Mouse (Mus musculus): ENCODE measurements around the gene Itpkc. TPM values are rescaled to one million over a fixed set of nuclear protein-coding genes. Genes with fewer than 3 reads are reported as not detected.

The Itpkc gene
- total and polyA plus RNA-seq, 3 experiments = 4.0 to 8.1 (median 4.0) TPM

DNA sequence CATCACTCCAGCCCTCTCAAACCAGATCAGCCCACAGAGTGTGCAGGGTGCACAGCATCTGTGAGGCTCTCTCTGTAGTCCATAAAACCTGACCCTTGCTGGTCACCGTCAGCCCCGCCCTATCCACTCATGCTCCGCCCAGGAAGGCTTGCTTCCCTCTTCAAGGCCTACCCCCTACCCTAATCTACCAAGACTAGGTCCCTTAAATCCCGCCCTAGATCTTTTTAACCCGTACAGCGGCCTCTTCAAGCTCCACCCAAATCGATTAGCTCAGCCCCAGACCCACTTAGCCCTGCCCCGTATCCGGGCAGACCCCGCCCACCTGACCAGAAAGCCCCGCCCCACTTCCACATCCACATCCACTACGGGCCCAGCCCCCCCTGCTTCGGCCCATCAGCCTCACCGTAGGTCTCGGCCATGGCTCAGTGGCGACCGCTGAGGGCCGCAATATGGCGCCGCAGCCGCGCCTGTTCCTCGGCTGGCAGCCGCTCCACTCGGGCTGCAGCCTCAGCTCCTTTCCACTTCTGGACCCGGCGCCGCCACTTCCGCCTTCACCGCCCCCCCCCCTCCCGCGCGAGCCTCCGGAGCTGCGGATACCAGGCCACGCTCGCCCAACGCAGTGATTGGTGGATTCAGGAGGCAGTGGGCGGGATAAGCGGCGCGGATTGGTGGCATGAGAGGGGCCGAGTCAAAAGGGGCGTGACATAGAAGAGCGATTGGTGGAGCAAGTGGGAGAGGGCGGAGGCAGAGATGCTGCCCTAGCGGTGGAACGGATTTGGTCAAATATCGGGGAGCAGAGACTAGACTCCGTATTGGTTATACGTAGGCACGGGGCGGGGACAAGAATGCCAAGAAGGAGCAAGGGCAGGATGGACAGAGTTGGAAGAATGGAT lies 49.9 kb downstream of the Itpkc start, which contains the start of gene Rab4b:
TSS of gene Rab4b (minus strand) at position 573 of the 893 bp plus-strand sequence.
- dilution Hi-C loops (cut with MboI; ENCODE audit: extremely low pct_ligation_motif_present, extremely low pct_unique_long_range_greater_than_20kb, low sequenced_read_pairs) = no loop called here
- Histone ChIP-seq H3K4me3 (replicated peaks in 1 of 3; ENCODE audit: low read depth in 2 of 3, low read length in 2 of 3, poor library complexity in 1 of 3) (peak within 1 kb of the TSS; percentile 67 to 71 (median 68)), H3K79me2 (replicated peaks; ENCODE audit: control insufficient read depth, extremely low read depth, insufficient read depth, poor library complexity, severe bottlenecking) (peaks cover 7% of the 10 kb centered on the region), H3K27me3 (replicated peaks) (no peaks in the 10 kb centered on the region), H3K4me1 (ENCODE audit: control insufficient read depth in 1 of 2, insufficient read depth in 2 of 2) (peaks cover 3 to 51% of the 10 kb centered on the region in 2 experiments; a peak in 3 of 4 replicates), H3K36me3 (replicated peaks in 1 of 2; ENCODE audit: control insufficient read depth in 1 of 2, insufficient read depth in 1 of 2, low read length in 1 of 2) (peaks cover 23 to 47% of the 10 kb centered on the region in 2 experiments), H3K27ac (ENCODE audit: insufficient read depth, low read depth) (peak within 1 kb of the TSS; percentile 90), H3K9me3 (replicated peaks; ENCODE audit: low read length) (no peaks in the 10 kb centered on the region), H3K4me2 (ENCODE audit: insufficient read depth, low read depth, poor library complexity, severe bottlenecking) (peak within 1 kb of the TSS; percentile 97), H3K9ac (ENCODE audit: insufficient read depth, low read depth) (peak within 1 kb of the TSS; percentile 94)
- in situ Hi-C loops (cut with MboI; ENCODE audit: low pct_ligation_motif_present, low pct_unique_long_range_greater_than_20kb, low sequenced_read_pairs) = no loop called here
- DNase-seq (ENCODE audit: extremely low read depth) = peak; percentile 99
- no peak for TF ChIP-seq GABPA (IDR thresholded peaks at IDR 0.05; ENCODE audit: insufficient replicate concordance, low read depth, low read length)
- no peak; the same call in 1 of the 2 replicates for TF ChIP-seq NELFE (IDR thresholded peaks at IDR 0.05; ENCODE audit: low read depth, low read length)
- peak; percentile 60; the same call in 1 of the 2 replicates for TF ChIP-seq TBP (conservative IDR thresholded peaks at IDR 0.05; ENCODE audit: low read depth, low read length)
- peak; percentile 12; the same call in 1 of the 2 replicates for TF ChIP-seq BHLHE40 (IDR thresholded peaks at IDR 0.05; ENCODE audit: low read depth, low read length)
- peak; percentile 28; the same call in 1 of the 2 replicates for TF ChIP-seq IRF4 (IDR thresholded peaks at IDR 0.05; ENCODE audit: low read depth, low read length)
- TF ChIP-seq UBTF (IDR thresholded peaks at IDR 0.05; ENCODE audit: low read depth, low read length) = no peak
- TF ChIP-seq MEF2A (IDR thresholded peaks at IDR 0.05; ENCODE audit: borderline replicate concordance, low read depth, low read length) = no peak; the same call in 1 of the 2 replicates
- no peak for TF ChIP-seq CHD1 (IDR thresholded peaks at IDR 0.05; ENCODE audit: low read depth, low read length)
- no peak for TF ChIP-seq USF2 (conservative IDR thresholded peaks at IDR 0.05; ENCODE audit: low read depth, low read length)
- no peak for TF ChIP-seq USF1 (IDR thresholded peaks at IDR 0.05; ENCODE audit: low read depth, low read length)
- TF ChIP-seq MAZ (IDR thresholded peaks at IDR 0.05; ENCODE audit: low read depth, low read length) = peak; percentile 76
- TF ChIP-seq TCF12 (IDR thresholded peaks at IDR 0.05; ENCODE audit: low read depth, low read length) = peak; percentile 14; the same call in 1 of the 2 replicates
- no peak for TF ChIP-seq SMC3 (IDR thresholded peaks at IDR 0.05; ENCODE audit: low read depth, low read length)
- TF ChIP-seq POLR2A (IDR thresholded peaks at IDR 0.05; ENCODE audit: low read depth, low read length) = peak; percentile 58
- no peak; the same call in 1 of the 2 replicates for TF ChIP-seq NRF1 (IDR thresholded peaks at IDR 0.05; ENCODE audit: low read depth, low read length)
- no peak for TF ChIP-seq RAD21 (IDR thresholded peaks at IDR 0.05; ENCODE audit: low read depth, low read length)
- TF ChIP-seq ZMIZ1 (IDR thresholded peaks at IDR 0.05; ENCODE audit: low read depth, low read length) = peak; percentile 59; the same call in 1 of the 2 replicates
- no peak for TF ChIP-seq ETS1 (conservative IDR thresholded peaks at IDR 0.05; ENCODE audit: low read depth, low read length)
- TF ChIP-seq JUND (conservative IDR thresholded peaks at IDR 0.05; ENCODE audit: low read depth, low read length) = no peak
- TF ChIP-seq SIN3A (IDR thresholded peaks at IDR 0.05; ENCODE audit: low read length) = no peak
- peak; percentile 94 for TF ChIP-seq CHD2 (IDR thresholded peaks at IDR 0.05; ENCODE audit: low read length)
- TF ChIP-seq E2F4 (IDR thresholded peaks at IDR 0.05; ENCODE audit: insufficient replicate concordance, low read depth, low read length) = 0 out of 2 replicates have a peak, but pooled peaks have one; percentile 50
- TF ChIP-seq ZKSCAN1 (IDR thresholded peaks at IDR 0.05; ENCODE audit: borderline replicate concordance, low read depth, low read length) = no peak
- TF ChIP-seq ZNF384 (IDR thresholded peaks at IDR 0.05; ENCODE audit: low read depth, low read length) = no peak
- no peak; the same call in 1 of the 2 replicates for TF ChIP-seq HCFC1 (IDR thresholded peaks at IDR 0.05; ENCODE audit: low read depth, low read length)
- peak; percentile 96 for TF ChIP-seq ELF1 (IDR thresholded peaks at IDR 0.05; ENCODE audit: low read depth, low read length)
- TF ChIP-seq ZC3H11A (IDR thresholded peaks at IDR 0.05; ENCODE audit: low read depth, low read length) = no peak
- TF ChIP-seq MYC (IDR thresholded peaks at IDR 0.05; ENCODE audit: low read depth, low read length) = no peak
- 0 out of 2 replicates have a peak, but pooled peaks have one; percentile 5 for TF ChIP-seq MAX (IDR thresholded peaks at IDR 0.05; ENCODE audit: low read length)
- TF ChIP-seq MXI1 (IDR thresholded peaks at IDR 0.05; ENCODE audit: low read depth, low read length) = peak; percentile 38; the same call in 1 of the 2 replicates
- TF ChIP-seq KAT2A (IDR thresholded peaks at IDR 0.05; ENCODE audit: insufficient replicate concordance, low read length) = no peak
- TF ChIP-seq CTCF (conservative IDR thresholded peaks at IDR 0.05 in 1 of 2, IDR thresholded peaks at IDR 0.05 in 1 of 2; ENCODE audit: low read depth in 2 of 2, low read length in 2 of 2) = 0 out of 4 replicates have a peak, but pooled peaks of 1 of the 2 experiments have one; percentile 14
- TF ChIP-seq RCOR1 (conservative IDR thresholded peaks at IDR 0.05; ENCODE audit: low read depth, low read length) = no peak
- TF ChIP-seq POLR2AphosphoS2 (IDR thresholded peaks at IDR 0.05; ENCODE audit: low read depth, low read length) = no peak; the same call in none of the 2 replicates
- TF ChIP-seq EP300 (IDR thresholded peaks at IDR 0.05; ENCODE audit: low read length) = no peak
- no peak for TF ChIP-seq MAFK (IDR thresholded peaks at IDR 0.05; ENCODE audit: insufficient replicate concordance, low read length)
- no peak for TF ChIP-seq PAX5 (IDR thresholded peaks at IDR 0.05; ENCODE audit: low read length)
